Mouse (Mus musculus): ENCODE data around the gene Raf1.

DNA sequence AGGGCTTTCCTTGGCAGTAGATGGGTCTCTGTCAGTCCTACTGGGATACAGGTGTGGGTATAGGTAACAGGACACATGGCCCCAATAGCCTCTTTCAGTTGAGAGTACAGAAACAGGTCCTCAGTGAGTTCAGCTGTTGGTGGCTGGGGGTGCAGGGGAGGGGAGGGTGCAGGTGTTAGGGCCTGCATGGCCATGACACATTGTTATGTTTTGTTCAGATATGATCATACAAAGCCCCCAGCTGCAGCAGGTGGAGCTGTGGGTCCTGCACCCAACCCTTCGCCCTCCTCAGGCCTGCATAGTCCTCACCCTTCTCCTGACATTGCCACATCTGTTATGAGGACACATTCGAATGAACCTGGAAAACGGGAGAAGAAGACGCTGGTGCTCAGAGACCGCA is 66.1 kb downstream of the Raf1 start:
- TF ChIP-seq POLR2A (IDR thresholded peaks at IDR 0.05; ENCODE audit: insufficient read depth, low read depth, low read length) (no peak), CTCF (IDR thresholded peaks at IDR 0.05; ENCODE audit: insufficient read depth, low read depth, low read length) (no peak)
